Mouse (Mus musculus): ENCODE results near the gene Slc25a35.

DNA sequence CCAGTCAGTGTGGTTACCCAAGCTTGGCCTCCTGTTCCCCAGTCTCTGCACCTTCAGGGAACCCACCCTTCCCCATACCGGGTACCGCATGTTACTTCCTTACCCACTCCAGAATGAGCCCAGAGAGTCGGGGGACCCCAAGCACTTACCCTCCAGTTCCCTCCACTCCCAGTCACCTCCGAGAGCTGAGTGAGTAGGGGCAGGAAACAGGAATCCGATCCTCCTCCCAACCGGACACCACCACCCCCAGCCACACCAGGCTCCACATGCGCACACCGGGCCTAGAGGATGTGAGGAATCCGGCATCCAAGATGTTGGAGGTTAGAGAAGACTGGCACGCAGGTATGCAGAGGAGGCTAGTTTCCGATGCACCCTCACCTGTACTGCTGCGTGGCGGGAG lies 11.2 kb upstream of the Slc25a35 start:
- TF ChIP-seq CTCF (IDR thresholded peaks at IDR 0.05; ENCODE audit: borderline replicate concordance, control insufficient read depth, extremely low read depth, insufficient read depth, low read length, poor library complexity) (no peak), POLR2A (IDR thresholded peaks at IDR 0.05; ENCODE audit: control insufficient read depth, extremely low read depth, insufficient read depth, low read length, poor library complexity) (no peak)

Measured in thymus, adult 2 months (tissue).